Mouse (Mus musculus): ENCODE data around the gene Rpl35a.
A peak's percentile ranks its signal among the peaks of the same experiment; 100 is the strongest.
"Not testable (repeated sequence)": the region's sequence is repeated elsewhere in the genome, so short reads cannot be mapped to it uniquely, and the experiment has no call there.

Rpl35a gene

DNA sequence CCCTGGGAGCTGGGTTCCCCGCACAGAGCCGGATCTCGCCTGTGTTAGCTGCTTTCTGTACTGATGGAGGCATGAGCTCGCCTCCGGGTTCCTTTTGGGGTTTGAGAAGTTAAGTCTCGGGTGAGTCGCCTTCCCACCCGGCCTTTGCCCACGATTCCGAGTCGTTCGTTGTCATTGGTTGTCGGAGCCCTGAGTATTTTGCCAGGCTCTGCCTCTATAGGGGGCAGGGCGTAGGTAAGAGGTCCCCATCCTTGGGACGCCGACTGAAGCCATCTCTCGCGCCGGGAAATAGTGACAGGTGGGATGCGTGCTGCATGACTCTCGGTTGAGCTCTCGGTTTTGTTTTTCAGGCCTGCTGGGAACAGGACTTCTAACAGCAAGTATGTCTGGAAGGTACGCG is 533 bp downstream of the Rpl35a start:
- DNase-seq (ENCODE audit: low read depth), result no peak

DNA sequence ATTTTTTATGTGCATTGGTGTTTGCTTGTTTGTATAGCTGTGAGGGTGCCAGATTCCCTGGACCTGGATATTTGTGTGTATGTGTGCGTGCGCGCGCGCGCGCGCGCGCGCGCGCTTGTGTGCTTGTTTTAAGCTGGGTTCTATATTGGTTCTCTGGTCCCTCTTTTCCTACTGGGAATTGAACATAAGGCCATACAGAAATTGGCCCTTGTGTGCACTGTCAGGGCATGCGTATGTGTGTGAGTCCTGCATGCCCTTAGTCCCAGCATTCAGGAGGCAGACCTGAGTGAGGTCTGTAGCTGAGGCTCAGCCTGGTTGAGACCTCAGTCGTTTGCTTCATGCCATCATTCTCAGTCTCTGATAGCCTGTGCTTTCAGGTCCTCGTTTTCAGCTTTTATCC is 1.8 kb downstream of the Rpl35a start:
- no peak for DNase-seq (ENCODE audit: low read depth)

DNA sequence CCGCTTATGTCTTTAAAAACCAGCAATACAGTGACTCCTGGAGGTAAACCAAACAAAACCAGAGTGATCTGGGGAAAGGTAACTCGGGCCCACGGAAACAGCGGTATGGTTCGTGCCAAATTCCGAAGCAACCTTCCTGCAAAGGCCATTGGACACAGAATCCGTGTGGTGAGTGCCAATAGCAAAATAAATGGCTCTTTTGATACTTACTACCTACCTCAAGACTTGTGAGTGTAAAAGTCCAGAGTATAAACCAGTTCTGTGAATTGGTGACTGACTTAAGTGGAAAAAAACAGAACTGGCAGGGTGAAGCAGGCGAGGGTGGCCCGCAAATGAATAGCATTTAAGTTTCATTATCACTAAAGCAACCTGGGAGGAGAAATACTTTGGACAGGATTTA is 2.4 kb downstream of the Rpl35a start:
- not testable (repeated sequence) for DNase-seq (ENCODE audit: low read depth)

DNA sequence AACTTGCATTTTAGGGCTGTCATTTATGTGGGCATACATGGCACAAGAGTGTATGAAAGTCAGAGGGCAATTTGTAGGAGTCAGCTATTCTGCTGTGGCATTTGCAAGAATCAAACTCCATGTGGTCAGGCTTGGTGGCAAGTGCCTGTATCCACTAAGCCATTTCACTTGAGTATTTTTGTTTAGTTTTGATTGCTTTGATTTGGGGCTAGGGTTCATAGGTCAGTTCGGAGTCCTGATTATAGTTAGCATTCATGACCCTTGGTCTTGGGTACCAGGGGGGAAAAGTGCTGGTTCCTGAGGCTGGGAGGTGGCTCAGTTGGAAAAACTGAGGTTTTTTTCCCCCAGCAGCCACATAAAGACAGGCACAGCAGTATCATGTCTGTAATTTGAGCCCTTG is 3.2 kb downstream of the Rpl35a start:
- DNase-seq (ENCODE audit: low read depth), result no peak

DNA sequence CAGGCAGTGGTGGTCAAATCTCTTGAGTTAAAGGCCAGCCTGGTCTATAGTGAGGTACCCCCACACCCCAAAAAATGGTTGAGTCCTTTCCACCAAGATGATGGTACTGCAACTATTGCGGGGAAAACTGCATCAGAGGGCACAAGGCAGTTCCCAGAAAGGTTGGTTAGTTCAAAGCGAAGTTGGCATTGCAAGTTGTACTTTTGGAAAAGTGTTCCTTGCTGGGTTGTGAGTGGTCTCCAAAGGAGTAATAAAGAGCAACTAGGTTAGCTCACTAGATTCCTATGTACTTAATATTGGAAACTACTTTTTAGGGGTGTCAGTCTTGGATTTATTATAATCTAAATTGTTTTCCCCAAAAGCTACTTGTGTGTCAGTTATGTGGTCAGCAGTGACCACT is 4.7 kb downstream of the Rpl35a start:
- DNase-seq (ENCODE audit: low read depth), result peak; percentile 21

DNA sequence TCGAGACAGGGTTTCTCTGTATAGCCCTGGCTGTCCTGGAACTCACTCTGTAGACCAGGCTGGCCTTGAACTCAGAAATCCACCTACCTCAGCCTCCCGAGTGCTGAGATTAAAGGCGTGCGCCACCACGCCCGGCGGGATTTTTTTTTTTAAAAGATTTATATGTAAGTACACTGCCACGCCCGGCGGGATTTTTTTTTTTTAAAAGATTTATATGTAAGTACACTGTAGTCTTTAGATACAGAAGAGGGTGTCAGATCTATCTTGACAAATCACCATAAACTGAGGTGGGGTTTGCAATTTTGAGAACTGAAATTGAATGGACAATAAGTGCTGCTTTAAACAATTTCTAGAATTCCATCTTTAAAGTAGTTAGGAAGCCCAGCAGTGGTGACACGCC is 5.1 kb downstream of the Rpl35a start:
- peak; percentile 47 for DNase-seq (ENCODE audit: low read depth)

DNA sequence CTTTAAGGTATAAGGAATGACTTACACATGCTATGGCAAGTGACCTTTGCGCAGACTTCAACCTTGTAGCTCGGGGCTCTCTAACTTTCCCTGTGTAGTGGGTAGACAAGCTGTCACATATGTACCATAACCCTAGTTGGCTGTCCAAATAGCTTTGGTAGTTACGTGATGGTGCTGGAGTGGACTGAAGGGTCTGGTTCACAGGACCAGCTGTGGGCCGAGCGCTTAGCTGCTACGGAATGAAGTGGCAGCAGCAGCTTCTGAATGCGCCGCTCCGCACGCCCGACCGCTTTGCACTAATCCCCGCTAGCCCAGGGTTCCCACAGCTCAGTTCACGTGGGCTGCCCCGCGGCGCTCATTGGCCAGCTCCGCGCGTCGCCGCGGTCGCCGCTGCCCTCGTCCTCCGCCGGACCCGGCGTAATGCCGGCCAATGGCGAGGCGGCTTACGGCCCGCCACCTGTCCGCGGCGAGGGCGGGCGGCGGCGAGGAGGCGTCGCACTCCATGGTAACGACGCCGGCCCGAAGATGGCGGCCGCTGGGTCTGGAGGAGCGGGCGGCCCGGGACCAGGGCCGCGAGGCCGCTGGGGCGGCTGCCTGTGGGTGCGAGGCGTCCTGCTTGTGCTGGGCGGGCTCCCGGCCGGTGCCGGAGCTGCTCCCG is 5.9 kb downstream of the Rpl35a start, which contains the start of gene Lmln:
Gene Lmln (plus strand): TSS at position 498 of the 658 bp plus-strand sequence.
- DNase-seq (ENCODE audit: low read depth), result peak; percentile 84

DNA sequence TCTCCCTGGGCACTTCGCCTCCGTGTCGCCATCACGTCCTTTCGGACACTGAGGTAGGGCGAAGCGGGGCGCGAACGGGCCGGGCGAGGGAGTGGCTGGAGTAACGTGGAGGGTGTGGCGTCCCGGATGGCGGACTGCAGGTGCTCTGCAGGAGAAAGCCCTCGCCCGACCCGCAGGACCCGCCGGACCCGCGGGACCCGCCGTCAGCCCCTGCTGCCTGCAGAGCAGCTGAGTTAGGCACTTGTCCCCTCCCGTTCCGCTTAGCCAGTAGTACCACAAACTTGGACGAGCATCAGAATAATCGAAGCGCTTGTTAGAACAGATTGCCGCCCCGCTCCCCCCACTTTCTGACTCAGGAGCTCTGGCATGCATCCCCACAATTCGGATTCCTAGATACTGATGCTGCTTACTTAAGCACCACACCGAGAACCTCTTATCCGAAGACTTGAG is 6.5 kb downstream of the Rpl35a start:
- no peak for DNase-seq (ENCODE audit: low read depth)

DNA sequence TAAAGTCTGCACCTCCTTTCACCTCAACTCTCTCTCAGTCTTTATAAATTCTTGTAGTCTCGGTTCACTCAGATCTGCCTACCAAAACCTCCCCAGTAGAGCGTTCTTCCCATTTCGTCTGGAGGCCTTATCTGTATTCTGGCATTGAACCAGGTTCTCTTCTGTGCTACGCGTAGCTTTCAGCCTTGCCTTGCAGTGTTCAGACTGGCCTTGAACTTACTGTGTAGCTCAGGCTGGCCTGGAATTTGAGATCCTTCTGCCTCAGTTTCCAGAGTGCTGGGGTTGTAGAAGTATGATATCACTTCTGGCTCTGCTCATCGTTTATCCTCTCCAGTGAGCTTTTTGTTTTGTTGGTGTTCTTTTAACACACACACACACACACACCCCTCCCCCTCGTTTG is 7.0 kb downstream of the Rpl35a start:
- DNase-seq (ENCODE audit: low read depth), result no peak

DNA sequence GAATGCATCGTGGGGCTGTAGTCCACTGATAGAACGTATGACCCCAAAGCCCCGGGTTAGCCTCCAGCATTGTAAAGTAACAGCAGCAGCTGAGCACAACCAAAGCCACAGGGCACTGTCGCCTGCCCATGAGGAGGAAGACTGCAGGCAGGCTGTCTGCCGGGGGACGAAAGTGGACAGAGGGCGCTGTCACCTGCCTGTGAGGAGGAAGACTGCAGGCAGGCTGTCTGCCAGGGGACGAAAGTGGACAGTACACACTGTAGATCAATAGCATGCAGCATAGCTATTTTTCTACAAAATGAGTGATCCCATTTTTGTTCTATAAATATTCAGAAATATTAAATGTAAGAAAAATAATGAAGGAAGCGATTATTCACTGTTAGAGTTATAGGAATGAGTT is 8.4 kb downstream of the Rpl35a start:
- no peak for DNase-seq (ENCODE audit: low read depth)

DNA sequence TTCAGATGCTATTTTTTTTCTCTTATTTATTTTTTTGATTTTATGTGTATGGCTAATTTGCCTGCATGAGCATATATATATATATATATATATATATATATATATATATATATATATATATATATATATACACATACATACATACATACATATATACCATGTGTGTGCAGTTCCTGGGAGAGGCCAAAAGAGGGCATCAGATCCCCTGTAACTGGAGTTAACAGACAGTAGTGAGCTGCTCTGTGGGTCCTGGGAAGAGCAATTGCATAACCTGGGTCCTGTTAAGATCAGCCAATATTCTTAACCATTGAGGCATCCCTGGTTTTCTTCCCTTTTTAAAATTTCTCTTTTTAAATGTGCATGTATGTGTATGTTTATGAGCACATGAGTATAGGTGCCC is 14.7 kb downstream of the Rpl35a start:
- DNase-seq (ENCODE audit: low read depth), result no peak

DNA sequence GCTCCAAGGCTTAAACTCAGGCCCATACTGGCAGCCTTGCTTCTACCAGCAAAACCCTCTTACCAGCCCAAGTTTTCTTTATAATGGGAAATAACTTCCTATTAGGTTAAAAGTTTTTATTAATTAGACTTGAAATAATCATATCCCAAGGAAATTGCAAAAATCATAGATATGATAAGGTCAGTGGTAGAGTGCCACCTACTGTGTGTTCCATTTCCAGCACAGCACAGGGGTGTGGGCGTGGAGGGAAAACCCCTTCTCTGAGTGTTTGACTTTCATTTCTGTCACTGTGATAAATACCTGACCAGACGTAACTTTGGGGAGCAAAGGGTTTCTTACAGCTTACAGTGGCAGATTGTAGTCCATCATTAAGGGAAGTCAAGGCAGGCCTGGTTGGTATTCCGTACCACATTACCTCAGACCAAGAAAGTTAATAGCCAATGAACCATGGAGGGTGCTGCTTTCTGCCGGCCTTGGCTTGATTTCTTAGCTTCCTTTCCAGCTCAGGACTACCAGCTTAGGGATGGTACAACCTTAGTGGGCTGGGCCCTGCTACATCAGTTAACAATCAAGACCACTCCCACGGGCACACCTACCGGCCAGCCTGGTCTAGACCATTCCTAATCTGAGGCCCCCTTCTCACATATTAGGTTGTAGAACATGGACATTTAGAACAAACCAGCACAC is 16.8 kb downstream of the Rpl35a start:
- DNase-seq (ENCODE audit: low read depth), result peak; percentile 84

DNA sequence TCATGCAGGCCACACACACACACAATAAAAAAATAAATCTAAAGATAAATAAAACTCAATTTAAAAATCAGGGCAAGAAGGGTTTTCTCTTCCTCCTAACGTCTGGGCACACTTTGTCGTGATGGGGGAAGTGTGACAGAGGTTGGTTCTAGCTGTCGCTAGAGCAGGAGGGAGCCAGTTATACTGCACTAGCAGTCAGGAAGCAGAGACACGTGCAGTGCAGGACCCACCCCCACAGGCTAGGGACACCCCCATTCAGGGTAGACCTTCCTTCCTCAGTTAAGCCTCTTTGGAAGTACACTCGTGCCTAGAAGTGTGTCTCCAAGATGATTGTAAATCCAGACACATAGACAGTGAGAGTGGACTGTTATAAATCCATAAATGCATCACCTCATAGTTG is 18.7 kb downstream of the Rpl35a start:
- no peak for DNase-seq (ENCODE audit: low read depth)

DNA sequence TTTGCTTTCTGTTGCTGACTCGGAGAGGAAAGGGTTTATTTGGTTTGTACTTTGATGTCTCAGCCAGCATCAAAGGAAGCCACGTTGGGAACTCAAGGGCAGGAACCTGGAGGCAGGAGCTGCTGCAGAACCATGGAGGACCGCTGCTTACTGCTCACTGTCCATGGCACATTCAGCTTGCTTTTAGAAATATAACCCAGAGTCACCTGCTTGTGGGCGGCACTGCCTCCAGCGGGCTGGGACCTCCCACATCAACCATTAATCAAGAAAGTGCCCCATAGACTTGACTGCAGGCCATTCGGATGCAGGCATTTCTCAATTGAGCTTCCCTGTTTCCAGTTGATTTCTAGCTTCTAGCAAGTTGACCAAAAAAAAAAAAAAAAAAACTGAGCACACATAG is 19.8 kb downstream of the Rpl35a start:
- DNase-seq (ENCODE audit: low read depth), result no peak

DNA sequence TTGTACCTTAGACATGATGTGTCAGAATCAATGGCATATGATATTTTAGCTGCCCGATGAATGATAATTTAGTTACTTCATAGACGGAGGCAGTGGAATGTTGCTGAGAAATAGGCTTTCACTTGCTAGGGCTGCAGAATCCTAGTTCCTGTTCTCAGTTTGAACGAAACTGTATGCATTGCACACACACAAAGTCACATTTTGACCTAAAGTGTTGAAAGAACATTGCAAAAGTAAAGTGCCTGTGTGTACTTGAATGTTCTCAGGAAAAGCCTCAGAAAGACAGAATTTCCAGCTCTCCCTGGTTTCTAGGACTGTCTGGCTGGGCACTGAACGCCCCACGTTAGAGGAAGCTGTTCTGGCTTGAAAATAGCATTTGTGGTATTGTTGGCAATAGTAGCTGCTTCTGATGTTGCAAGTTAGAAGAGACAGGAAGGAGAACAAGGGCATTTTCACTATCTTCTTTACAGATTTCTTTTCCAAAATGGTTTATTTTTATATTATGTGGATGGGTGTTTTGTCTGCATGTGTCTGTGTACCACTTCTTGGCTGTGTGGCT is 20.9 kb downstream of the Rpl35a start:
- DNase-seq (ENCODE audit: low read depth), result no peak

DNA sequence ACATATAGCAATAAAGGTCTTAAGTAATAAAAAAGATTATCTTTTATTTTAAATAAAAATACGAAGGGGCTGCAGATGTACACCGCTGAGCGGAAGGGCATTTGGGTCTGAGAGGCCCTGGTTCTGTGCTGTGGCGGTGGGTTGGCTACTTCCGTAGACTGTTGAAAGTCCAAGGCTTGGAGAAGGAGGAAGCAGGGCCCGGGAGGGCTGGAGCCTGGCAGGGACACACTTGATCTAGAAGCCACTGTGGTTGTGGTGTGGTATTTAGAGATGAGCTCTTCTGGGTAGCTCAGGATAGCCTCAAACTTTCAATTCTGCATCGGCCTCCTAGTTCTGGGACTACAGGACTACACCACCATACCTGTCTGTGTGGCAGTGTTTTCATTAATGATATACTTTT is 23.8 kb downstream of the Rpl35a start:
- DNase-seq (ENCODE audit: low read depth), result no peak

DNA sequence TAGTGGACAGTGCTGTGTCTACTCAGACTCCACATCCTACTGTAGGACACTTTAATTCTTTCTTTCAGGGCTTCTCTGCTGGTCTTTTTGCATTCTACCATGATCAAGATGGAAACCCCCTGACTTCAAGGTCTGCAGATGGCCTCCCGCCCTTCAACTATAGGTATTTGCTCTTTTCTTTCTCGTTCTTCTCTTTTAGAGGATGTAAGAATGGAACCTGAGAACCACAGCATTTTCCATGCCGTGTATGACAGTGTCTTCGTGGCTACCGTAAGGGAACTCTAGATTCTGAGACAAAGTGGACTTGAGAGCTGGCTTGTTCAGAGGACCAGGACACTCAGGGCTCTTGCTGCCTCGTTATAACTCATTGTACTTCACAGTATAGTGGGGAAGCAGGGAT is 26.7 kb downstream of the Rpl35a start:
- no peak for DNase-seq (ENCODE audit: low read depth)

DNA sequence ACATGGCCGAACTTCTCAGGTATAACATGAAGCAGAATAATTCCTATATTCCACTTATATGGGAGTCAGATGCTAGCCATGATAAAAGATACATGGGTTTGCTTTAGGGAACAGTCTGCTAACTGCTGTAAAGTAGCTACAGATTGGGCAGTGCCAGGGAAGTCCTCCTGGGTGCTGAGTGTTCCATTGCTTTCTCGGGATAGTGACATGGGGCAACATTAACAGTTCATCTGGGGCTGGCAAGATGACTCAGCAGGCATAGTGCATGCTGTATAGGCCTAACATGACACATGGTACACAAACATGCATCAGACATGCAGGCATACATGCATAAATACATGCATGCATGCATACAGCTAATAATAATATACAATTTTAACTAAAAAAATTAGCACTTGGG is 27.7 kb downstream of the Rpl35a start:
- DNase-seq (ENCODE audit: low read depth), result no peak

DNA sequence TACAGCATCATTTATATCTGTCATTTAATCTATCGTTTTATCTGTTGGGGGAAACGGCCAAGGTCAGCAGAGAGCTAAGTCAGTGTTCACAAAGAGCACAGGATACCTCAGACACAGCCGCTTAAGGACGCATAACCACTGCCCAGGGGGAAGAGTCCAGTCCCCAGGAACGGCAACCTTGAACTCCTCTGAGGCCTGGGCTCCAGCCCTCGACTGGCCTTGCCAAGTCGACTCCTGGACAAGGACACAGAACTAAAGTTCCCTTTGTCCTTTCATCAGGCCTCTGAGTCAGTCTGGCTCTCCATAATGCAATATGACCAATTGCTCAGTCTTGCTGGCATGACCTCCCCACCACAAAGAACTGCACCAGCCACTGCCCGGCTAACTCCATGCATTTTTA is 29.4 kb downstream of the Rpl35a start:
- no peak for DNase-seq (ENCODE audit: low read depth)

All from induced T-regulatory cell, adult 2 months (primary cell).